Mouse (Mus musculus): ENCODE data around the gene H2-Q10. TPM values are rescaled to one million over a fixed set of nuclear protein-coding genes. Genes with fewer than 3 reads are reported as not detected.
A peak's percentile ranks its signal among the peaks of the same experiment; 100 is the strongest.
"Not testable (repeated sequence)": the region's sequence is repeated elsewhere in the genome, so short reads cannot be mapped to it uniquely, and the experiment has no call there.

H2-Q10 gene
- total RNA-seq, 2 experiments from 2014 or later: 2.0 to 2.9 TPM

GRCm38 (mm10) chr17:35442376-35442775 is 27.5 kb upstream of the H2-Q10 start:
- not testable (repeated sequence) for ATAC-seq (replicated peaks; ENCODE audit: low FRiP score, poor library complexity, severe bottlenecking)

GRCm38 (mm10) chr17:35444510-35444909 is 25.4 kb upstream of the H2-Q10 start:
- ATAC-seq (replicated peaks; ENCODE audit: low FRiP score, poor library complexity, severe bottlenecking): not testable (repeated sequence)

GRCm38 (mm10) chr17:35458247-35458646 is 11.6 kb upstream of the H2-Q10 start:
- not testable (repeated sequence) for ATAC-seq (replicated peaks; ENCODE audit: low FRiP score, poor library complexity, severe bottlenecking)

- ATAC-seq (replicated peaks; ENCODE audit: low FRiP score, poor library complexity, severe bottlenecking): not testable (repeated sequence)
These were observed 9.2 kb upstream of the H2-Q10 start for GRCm38 (mm10) chr17:35460513-35461341.

- ATAC-seq (replicated peaks; ENCODE audit: low FRiP score, poor library complexity, severe bottlenecking): not testable (repeated sequence)
These were observed 4.2 kb upstream of the H2-Q10 start for GRCm38 (mm10) chr17:35465651-35466050.

GRCm38 (mm10) chr17:35468936-35469335 is 953 bp upstream of the H2-Q10 start:
- not testable (repeated sequence) for ATAC-seq (replicated peaks; ENCODE audit: low FRiP score, poor library complexity, severe bottlenecking)

GRCm38 (mm10) chr17:35484066-35484465 is 14.2 kb downstream of the H2-Q10 start:
- ATAC-seq (replicated peaks; ENCODE audit: low FRiP score, poor library complexity, severe bottlenecking): peak; percentile 85

GRCm38 (mm10) chr17:35485702-35486101 is 15.8 kb downstream of the H2-Q10 start:
- ATAC-seq (replicated peaks; ENCODE audit: low FRiP score, poor library complexity, severe bottlenecking): no peak

GRCm38 (mm10) chr17:35486726-35487125 is 16.8 kb downstream of the H2-Q10 start:
- ATAC-seq (replicated peaks; ENCODE audit: low FRiP score, poor library complexity, severe bottlenecking): no peak

- ATAC-seq (replicated peaks; ENCODE audit: low FRiP score, poor library complexity, severe bottlenecking): no peak
These were observed 18.2 kb downstream of the H2-Q10 start for GRCm38 (mm10) chr17:35488041-35488440.

GRCm38 (mm10) chr17:35490320-35490719 is 20.4 kb downstream of the H2-Q10 start:
- ATAC-seq (replicated peaks; ENCODE audit: low FRiP score, poor library complexity, severe bottlenecking): no peak

- ATAC-seq (replicated peaks; ENCODE audit: low FRiP score, poor library complexity, severe bottlenecking): no peak
These were observed 27.2 kb downstream of the H2-Q10 start for GRCm38 (mm10) chr17:35497124-35497523.

- no peak for ATAC-seq (replicated peaks; ENCODE audit: low FRiP score, poor library complexity, severe bottlenecking)
These were observed 32.3 kb downstream of the H2-Q10 start for GRCm38 (mm10) chr17:35502226-35502625.

- ATAC-seq (replicated peaks; ENCODE audit: low FRiP score, poor library complexity, severe bottlenecking): no peak
These were observed 32.9 kb downstream of the H2-Q10 start for GRCm38 (mm10) chr17:35502762-35503161.

- ATAC-seq (replicated peaks; ENCODE audit: low FRiP score, poor library complexity, severe bottlenecking): no peak
These were observed 34.0 kb downstream of the H2-Q10 start for GRCm38 (mm10) chr17:35503849-35504248.

- ATAC-seq (replicated peaks; ENCODE audit: low FRiP score, poor library complexity, severe bottlenecking): no peak
These were observed 35.0 kb downstream of the H2-Q10 start for GRCm38 (mm10) chr17:35504628-35505481.

- no peak for ATAC-seq (replicated peaks; ENCODE audit: low FRiP score, poor library complexity, severe bottlenecking)
These were observed 35.9 kb downstream of the H2-Q10 start, which contains the start of gene Pou5f1 for GRCm38 (mm10) chr17:35505776-35506175. Pou5f1 (plus strand) TSS chr17:35506018.

- ATAC-seq (replicated peaks; ENCODE audit: low FRiP score, poor library complexity, severe bottlenecking): no peak
These were observed 37.0 kb downstream of the H2-Q10 start for GRCm38 (mm10) chr17:35506881-35507280.

- no peak for ATAC-seq (replicated peaks; ENCODE audit: low FRiP score, poor library complexity, severe bottlenecking)
These were observed 37.8 kb downstream of the H2-Q10 start for GRCm38 (mm10) chr17:35507556-35508260.

- not testable (repeated sequence) for ATAC-seq (replicated peaks; ENCODE audit: low FRiP score, poor library complexity, severe bottlenecking)
These were observed 38.4 kb downstream of the H2-Q10 start for GRCm38 (mm10) chr17:35508279-35508678.
